Mouse (Mus musculus) CD4-positive, CD25-positive, alpha-beta regulatory T cell, adult 2 months (primary cell): ENCODE measurements at regions not wholly inside any gene's neighbourhood (a gene's known extent, or its start where the extent isn't known, plus 50 kb on each side); places are given as distances from the start of the nearest gene placed in this dataset.

Experiments
- DNase-seq: peaks from one replicate; pipeline ENCODE4 v3.0.0-alpha.2; 2012; ENCODE audit warnings: low read depth, low spot score

- no peak for DNase-seq
Observed at GRCm38 (mm10) chr11:31531416-31531815, 140.3 kb downstream of the Bod1 start.

- DNase-seq = no peak
Observed at GRCm38 (mm10) chr11:31530851-31531250, 140.8 kb downstream of the Bod1 start.

GRCm38 (mm10) chr11:31529686-31530085 is 142.0 kb downstream of the Bod1 start:
- no peak for DNase-seq

- DNase-seq = no peak
Observed at GRCm38 (mm10) chr11:31524708-31525107, 147.0 kb downstream of the Bod1 start.

GRCm38 (mm10) chr11:31524065-31524618 is 147.5 kb downstream of the Bod1 start:
- no peak for DNase-seq

DNA sequence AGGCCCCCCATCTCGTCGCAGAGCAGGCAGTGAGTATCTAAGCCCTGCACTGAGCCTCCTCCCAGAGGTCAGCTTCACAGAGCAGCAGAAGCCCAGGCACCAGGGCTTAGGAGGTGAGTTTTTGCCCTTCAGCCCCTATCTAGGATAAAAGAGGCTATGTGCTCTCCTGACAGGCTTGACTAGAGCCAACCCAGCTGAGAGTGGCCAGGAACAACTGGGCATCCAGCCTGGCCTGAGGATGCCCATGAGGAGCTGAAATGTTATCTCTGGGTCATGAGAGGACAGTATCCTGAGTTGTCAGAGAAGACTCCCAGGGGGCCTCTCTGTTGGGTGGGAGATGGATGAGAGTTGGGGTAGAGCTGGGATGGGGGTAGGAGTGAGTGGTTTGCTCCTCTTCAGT is 149.6 kb downstream of the Bod1 start:
- no peak for DNase-seq

GRCm38 (mm10) chr11:31520909-31521308 is 150.8 kb downstream of the Bod1 start:
- DNase-seq = no peak

DNA sequence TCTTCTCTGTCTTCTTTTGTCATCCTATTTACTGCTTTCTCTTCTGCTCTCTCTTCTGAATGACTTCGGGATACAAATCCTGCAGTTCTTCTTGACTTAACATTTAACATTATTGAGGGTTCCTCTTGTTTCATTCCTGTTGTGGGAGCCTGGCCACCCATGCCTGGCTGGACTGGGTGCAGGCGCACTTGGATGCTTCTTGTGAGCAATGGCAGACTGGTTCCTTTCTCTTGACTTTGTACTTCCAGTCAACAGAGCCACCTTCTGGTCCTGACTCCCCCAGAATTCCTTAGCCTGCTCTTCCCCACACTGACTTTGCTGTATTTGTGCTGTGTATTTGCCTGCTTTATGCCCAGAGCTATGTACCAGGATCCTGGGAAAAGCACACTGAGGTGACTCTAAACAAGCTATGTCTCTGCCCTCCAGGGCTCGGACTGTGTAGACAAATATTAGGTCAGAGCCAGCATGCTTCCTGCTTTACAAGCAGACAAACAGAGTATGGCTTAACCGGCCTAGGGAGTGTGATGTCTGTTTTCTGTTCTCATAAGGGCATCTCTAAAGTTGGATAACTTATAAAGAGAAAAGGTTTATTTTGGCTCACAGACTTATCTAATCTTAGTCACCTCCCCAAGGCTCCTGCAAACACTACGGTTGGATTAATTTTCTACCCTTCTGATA is 133.5 kb upstream of the Stc2 start:
- no peak for DNase-seq

DNA sequence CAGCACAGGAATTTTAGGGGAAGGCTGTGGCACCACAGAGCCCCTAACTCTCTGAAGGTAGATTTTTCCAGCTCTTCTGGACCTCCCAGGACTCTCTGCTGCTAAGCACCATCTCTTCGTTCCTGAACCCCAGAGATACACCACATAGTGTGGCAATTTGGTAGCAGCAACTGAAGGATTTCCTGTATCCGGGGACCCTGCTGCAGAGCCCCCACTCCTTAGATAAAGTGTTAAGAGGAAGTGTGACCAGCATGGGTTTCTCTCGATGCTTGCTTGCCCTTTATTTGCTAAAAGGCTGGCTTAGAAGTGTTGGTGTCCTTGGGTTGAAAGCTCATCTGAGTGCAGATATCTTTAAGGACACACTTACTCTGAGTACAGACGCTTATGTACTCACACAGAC is 115.6 kb upstream of the Stc2 start:
- DNase-seq = no peak

GRCm38 (mm10) chr11:31481057-31481340 is 111.1 kb upstream of the Stc2 start:
- no peak for DNase-seq

GRCm38 (mm10) chr11:31480225-31481056 is 110.6 kb upstream of the Stc2 start:
- DNase-seq = no peak

DNA sequence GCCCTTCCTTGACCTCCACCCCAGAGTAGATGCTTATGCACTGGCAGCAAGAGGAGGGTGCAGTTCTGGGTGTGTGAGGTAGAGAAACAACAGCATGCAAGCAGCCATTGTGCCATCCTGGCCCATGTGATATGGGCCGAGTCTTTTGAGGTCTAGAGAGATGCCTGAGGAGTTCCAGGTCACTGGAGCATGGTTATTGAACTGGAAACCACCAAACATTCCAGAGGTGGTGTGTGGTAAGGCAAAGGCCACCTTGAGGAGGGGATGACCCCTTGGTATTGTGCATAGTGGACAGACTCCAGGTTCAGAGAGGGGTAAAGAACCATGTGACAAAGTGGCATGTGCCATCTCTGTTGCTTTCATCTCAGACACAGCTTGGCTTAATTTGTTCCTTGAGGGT is 107.9 kb upstream of the Stc2 start:
- no peak for DNase-seq

GRCm38 (mm10) chr11:31477104-31477503 is 107.2 kb upstream of the Stc2 start:
- DNase-seq = no peak

GRCm38 (mm10) chr11:31473017-31473416 is 103.1 kb upstream of the Stc2 start:
- no peak for DNase-seq

GRCm38 (mm10) chr11:31470681-31471414 is 101.0 kb upstream of the Stc2 start:
- DNase-seq = no peak

GRCm38 (mm10) chr11:31464844-31465243 is 95.0 kb upstream of the Stc2 start:
- DNase-seq = no peak

GRCm38 (mm10) chr11:31462440-31462839 is 92.6 kb upstream of the Stc2 start:
- no peak for DNase-seq

DNA sequence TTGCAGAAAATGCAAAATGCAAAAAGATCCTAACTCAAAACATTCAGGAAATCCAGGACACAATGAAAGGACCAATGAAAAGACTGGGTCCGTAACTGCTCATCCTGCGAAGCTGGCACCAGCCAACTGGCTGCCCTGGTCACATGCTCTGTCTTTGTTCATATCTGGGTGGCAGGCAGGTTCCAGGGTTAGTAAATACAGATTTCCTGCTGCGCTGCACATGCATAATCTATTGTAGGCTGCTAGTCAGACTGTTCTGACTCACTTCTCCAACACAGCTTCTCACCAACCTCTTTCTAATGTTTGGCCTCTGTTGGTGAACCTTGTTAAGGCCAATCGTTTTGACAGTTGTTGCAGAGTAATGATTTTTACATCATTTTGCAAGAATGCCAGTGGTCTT is 92.0 kb upstream of the Stc2 start:
- no peak for DNase-seq

GRCm38 (mm10) chr11:31461348-31461747 is 91.5 kb upstream of the Stc2 start:
- no peak for DNase-seq

DNA sequence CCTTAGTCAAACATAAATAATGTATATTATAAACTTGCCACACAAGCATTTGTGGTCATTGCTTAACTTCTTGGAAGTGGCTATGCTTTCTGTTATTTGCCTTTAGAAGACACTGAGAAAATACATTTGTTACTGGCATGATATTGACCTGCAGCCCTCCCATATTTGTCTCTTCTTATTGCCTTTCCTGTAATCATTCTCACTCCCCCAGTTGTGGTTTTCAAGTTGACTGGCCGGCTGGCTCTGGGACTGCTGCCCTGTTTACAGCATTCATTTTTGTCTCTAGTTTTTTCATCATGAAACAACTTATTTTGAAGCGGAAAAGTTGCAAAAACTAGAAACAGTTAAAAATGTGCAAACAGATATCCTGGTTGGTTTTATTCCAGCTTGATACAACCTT is 57.5 kb upstream of the Stc2 start:
- no peak for DNase-seq
